Mouse (Mus musculus) central nervous system, embryonic 14 days (tissue): Measurements from ENCODE around the gene Higd1a. TPM values are rescaled to one million over a fixed set of nuclear protein-coding genes. Genes with fewer than 3 reads are reported as not detected.

Experiments used
- polyA plus RNA-seq: library from polyadenylated mRNA; depleted of rRNA; stranded (reverse); fragments of >200 nt; gene quantifications from 2 replicates; pipeline ENCODE4 v1.2.3, GENCODE M21; 2012; rRNA removed

The Higd1a gene
- 68.5 and 72.5 TPM in 2 replicates for polyA plus RNA-seq

DNA sequence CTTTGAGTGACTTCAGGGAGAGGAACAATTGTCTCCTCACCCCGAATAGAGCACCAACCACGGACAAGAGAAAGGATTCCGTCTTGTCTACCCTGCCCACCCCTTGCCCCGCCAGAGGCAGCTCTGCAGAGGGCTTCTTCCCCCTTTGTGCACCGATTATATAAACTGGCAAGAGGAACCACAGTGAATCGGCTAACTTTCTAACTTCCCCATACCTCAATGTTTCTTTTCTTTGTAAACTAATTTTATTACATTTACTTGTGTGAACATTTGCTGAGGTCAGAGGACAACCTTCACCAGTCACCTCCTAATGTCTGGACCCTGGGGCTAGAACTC lies at the start of gene Higd1a:
Gene Higd1a (minus strand): TSS at position 210 of the 336 bp plus-strand sequence.

DNA sequence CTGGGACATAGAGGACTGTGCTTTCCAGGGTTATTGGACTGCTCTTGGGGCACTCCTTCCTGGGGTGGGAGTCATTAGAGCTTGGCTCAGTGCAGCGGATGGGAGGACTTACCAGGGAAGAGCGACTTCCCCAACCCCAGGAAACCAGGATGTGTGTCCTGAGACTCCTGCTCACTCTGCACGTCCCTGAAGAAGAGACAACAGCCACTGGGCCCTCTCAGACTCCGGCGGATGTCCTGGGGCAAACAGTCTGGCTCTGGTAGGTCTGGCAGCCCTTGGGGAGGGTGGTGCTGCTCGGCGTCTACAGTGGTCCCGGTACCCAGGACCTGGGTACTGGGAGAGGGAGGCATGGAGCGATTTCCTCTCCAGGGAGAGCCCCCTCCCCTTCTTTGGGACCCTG lies 40.1 kb upstream of the Higd1a start, which contains the start of gene Ackr2:
Gene Ackr2 (plus strand): TSS at position 111 of the 400 bp plus-strand sequence.

DNA sequence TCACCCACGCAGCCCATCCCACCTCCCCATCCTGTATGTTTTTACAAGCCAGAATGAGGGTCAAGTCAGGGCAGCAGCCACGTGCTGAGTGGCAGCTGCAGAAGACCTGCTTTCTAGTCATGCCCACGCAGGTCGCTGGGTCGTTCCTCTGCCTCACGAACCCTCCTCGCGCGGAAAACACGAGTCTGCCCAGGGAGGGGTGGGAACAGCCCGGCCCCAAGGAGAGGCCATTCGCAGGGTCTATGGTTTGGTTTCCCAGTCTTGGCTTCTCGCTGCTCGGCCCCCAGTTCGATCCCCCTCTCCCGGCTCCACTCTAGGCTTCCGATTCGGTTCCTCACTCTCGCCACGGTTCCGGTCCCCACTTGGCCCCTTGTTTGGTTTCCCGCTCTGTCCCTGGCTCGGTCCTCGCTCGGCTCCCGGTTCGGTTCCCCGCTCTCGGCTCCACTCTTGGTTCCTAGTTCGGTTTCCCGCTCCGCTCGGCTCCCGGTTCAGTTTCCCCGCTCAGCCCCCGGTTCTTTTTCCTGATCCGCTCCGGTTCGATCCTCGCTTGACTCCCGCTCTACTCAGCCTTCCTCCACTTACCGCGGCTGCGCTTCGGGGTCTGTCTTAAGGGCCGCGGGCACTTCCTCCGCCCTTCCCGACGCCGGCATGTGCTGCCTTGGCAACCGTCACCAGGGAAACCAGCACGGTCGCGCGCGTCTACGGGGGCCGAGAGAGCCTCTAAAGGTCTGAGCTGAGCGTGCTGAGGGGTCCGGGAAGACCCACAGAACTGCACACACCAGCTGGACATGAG lies 19.1 kb downstream of the Higd1a start, which contains the start of gene Ccdc13:
Gene Ccdc13 (minus strand): TSS at position 633 of the 793 bp plus-strand sequence.

Other genes starting within 250 kb of the Higd1a start
- 0.13 TPM in 1 of 2 replicates, not detected in the other for gene Lyzl4, start 216.3 kb downstream of the Higd1a start, polyA plus RNA-seq
- gene Vipr1, start 215.6 kb downstream of the Higd1a start, polyA plus RNA-seq = 0.60 and 0.75 TPM in 2 replicates
- gene Sec22c, start 152.9 kb downstream of the Higd1a start, polyA plus RNA-seq = 18.8 and 20.5 TPM in 2 replicates
- gene Ss18l2, start 148.0 kb downstream of the Higd1a start, polyA plus RNA-seq = 84.5 and 92.1 TPM in 2 replicates
- 161 and 168 TPM in 2 replicates for gene Nktr, start 139.2 kb downstream of the Higd1a start, polyA plus RNA-seq
- gene Zfp651, start 99.0 kb downstream of the Higd1a start, polyA plus RNA-seq = 45.1 and 50.1 TPM in 2 replicates
- 0.54 and 3.0 TPM in 2 replicates for gene Klhl40, start 80.8 kb downstream of the Higd1a start, polyA plus RNA-seq
- gene Hhatl, start 65.9 kb downstream of the Higd1a start, polyA plus RNA-seq = 0.27 and 0.51 TPM in 2 replicates
- 2.3 and 3.3 TPM in 2 replicates for gene Ccdc13, start 18.9 kb downstream of the Higd1a start, polyA plus RNA-seq
- 0.94 and 1.9 TPM in 2 replicates for gene Ackr2, start 40.0 kb upstream of the Higd1a start, polyA plus RNA-seq
- gene Cyp8b1, start 57.9 kb upstream of the Higd1a start, polyA plus RNA-seq = not detected in 2 replicates
- gene Fam198a, start 92.6 kb upstream of the Higd1a start, polyA plus RNA-seq = 1.6 and 3.5 TPM in 2 replicates
- gene Pomgnt2, start 138.7 kb upstream of the Higd1a start, polyA plus RNA-seq = 22.7 and 23.8 TPM in 2 replicates